Mouse (Mus musculus): ENCODE results near the gene Slc25a28.

The Slc25a28 gene

DNA sequence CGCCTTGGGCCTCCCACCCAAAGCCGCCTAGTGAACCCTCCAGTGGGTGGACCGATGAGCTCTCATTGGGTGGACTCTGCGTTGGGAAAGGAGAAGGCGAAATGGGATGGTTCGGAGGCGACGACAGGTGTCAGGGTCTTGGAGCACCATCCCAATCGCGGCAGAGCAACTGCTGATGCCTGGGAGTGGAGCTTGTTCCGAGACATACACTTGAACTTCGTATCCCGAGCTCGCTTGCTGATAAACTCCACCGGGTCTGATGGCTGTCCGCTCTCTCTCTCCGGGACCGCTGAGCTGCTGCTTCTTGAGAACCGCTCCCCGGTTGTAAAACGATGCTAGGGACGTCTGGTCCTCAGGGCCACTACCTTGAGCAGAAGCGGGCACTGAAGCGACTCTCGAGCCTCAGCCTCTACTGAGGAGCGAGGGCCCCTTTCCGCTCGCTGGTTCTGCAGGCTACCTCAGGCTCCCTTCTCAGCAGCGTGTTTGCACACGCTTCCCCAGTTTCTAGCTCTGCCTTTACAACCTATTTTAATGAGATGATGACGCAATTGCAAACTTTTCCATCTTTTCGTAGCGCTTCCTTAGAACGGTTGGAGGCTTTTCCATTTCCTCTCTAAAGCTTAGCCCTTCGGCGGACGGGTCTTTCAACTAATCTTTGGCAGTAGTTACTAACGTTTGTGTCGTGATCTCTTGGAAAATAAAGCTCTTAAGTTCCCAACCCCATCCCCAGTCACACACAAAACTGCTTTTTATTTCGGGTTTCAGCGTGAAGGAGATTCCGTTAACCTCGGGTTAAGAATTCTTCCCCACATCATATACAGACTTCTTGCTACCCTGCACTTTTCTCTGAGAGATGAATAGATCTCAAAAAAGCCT, 1.1 kb upstream of the Slc25a28 start:
- peak; percentile 77 for DNase-seq (ENCODE audit: low read depth)

- no peak for DNase-seq (ENCODE audit: low read depth)
Measured at GRCm38 (mm10) chr19:43674316-43674689, 378 bp downstream of the Slc25a28 start.

DNA sequence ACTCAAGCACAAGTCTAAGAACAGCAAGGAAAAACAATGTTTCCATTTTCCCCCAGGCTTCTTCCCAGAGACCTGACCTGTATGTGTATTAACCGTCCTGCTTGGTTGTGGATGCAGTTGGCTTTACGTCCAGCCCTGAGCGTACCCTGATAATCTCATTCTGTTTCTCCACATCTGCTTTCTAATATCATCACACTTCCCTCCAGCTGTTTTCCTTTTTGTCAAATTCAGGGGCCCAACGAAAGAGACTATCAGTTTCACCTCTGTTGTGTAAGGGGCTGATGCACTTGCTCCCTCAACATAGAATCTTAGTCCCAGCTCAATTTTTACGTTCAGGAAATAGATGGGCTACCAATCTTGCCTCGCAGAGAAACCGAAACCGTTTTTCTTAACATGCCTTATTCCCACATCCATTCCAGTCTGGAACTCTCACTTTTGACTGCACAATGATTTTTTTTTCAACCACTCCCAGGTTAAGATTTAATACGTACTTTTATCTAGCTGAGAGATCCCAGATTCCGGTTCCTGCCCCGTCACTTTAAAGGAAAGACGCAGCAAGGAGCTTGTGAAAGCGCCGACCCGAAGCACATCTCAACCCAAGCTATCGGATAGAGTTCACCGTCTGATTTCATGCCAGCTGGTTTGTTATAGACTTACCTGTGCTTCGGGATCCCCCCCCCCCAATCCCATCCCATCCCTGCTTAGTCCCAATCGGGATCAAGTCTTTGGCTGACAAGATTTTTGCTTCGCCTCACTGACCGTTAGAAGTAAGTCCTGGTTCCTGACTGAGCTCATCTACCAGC, 967 bp downstream of the Slc25a28 start:
- peak; percentile 57 for DNase-seq (ENCODE audit: low read depth)

- no peak for DNase-seq (ENCODE audit: low read depth)
Measured at GRCm38 (mm10) chr19:43671054-43671453, 3.6 kb downstream of the Slc25a28 start.

DNA sequence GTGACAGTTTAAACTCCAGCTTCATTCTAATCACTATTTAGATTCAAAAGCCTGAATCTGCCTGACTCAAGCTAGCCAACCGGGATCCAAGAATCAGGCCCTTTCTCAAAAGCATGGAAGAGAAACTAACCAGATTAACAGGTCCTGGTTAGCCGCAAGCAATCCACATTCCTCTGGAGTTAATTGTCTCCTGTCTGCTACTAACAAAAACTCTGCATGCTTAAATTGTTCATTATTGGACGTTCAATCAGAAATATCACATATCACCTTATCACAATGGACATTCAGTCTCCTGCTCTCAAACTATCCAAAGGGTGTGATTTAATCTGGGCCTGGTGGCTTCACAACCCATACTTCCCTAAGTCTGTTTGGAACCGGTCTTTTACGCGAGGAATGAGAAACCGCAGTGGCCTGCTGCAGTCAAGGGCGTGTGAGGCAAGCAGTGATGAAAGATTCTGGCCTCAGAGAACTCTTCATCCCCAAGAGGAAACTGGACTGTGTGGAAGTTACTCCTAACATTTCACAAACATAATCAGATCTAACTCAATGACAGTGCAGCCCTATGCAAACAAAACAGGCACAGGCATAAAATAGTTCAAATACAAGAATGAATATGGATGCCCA, 5.4 kb downstream of the Slc25a28 start:
- peak; percentile 42 for DNase-seq (ENCODE audit: low read depth)

DNA sequence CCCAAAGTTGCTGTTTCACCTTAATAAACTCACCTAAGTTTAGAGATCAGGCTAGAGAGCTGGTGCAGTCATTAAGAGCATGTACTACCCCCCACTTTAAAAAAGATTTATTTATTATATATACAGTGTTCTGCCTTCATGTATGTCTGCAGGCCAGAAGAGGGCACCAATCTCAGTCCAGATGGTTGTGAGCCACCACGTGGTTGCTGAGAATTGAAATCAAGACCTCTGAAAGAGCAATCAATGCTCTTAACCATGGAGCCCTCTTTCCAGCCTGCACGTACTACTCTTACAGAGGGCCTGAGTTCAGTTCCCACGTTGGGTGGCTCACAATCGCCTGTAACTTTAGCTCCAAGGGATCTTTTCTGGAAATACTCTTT, 7.3 kb downstream of the Slc25a28 start:
- DNase-seq (ENCODE audit: low read depth): peak; percentile 61

GRCm38 (mm10) chr19:43666661-43667429, 7.8 kb downstream of the Slc25a28 start:
- peak; percentile 51 for DNase-seq (ENCODE audit: low read depth)

- DNase-seq (ENCODE audit: low read depth): peak; percentile 63
Measured at GRCm38 (mm10) chr19:43665441-43666048, 9.1 kb downstream of the Slc25a28 start.

DNA sequence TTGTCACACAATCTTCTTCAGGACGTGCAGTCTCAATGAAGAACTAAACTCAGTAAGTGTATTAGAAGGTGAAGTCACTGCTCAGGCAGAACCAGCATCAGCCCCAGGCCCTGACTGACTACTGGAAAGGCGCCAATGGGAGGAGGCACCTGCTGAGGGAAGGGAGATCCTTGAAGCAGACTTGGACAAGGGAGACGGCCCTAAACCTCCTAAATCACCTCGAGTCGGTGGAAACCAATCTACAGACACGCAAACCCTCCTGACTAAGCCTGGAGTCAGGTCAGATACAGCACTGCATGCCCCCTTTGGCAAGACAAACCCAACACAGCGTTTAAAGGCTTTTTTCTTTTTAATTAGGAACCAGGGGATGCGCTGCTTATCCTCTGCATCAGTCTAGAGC, 11.2 kb downstream of the Slc25a28 start:
- DNase-seq (ENCODE audit: low read depth): no peak

DNA sequence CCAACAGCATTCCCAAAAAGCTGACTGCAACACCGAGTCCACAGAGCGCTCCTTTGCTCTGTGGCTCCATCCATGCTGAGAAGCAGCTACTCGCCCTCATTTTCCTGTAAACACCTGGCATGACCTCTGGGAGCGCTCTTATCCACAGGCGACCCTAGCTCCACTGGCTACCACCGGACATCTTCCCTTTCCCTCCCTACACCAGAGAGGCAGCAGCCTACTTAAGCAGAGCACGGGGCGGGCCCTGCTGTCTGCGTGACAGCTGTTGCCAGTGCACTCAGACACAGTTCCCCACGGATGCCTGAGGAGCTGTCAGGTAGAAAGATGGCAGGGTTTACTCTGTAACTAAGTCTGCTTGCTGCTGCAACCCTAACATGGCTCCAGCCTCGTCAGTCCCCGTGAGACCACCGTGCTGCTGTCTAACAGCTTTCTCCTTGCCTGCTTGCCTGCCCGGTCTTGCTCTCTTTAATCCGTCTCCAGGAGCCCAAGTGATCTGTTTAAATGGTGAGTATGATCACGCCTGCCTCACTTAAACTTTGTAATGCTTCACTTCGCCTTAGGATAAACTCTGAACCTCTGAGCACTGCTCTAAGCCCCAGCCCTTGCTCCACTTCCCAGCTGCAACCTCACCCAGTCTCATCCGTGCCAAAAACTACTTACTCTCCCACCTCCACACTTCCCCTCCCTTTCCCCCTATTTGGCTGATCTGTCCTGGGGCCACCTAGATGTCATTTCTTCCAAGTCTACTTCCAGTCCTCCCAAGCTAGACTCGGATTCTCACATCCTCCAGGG, 12.3 kb downstream of the Slc25a28 start:
- DNase-seq (ENCODE audit: low read depth): no peak

- DNase-seq (ENCODE audit: low read depth): no peak
Measured at GRCm38 (mm10) chr19:43660774-43661173, 13.9 kb downstream of the Slc25a28 start.

GRCm38 (mm10) chr19:43659632-43660031, 15.0 kb downstream of the Slc25a28 start:
- peak; percentile 14 for DNase-seq (ENCODE audit: low read depth)

DNA sequence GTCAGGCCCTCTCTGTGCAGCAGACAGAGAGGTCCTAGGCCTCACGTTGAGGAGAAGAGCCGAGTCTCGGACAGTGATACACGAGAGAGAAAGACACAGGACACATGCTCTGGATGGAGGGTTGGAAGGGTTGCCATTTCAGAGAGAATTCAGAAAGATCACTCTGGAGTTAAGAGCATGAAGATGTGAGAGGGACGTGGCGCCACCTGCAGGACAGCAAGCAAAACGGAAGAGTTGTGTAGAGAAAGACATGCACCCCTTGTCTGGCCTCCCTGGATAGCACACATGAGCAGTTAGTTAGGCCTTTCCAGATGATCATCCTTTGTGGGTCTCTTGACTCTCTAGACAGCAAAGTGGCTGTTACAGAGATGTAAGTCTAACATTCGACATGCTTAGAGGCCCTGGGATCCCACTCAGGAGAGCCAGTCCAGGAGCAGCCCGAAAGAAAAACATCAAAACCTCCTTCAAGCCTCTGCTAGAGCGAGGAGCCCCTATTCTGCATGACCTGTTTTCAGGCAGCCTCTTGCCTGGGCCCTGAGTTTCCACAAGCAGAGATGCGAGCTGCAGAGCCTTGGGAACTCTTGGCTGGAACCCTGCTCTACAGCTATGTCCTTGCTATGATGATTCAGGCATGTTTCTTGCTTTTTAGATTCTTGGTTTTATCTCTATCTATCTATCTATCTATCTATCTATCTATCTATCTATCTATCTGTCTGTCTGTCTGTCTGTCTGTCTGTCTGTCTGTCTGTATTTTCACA, 18.8 kb downstream of the Slc25a28 start:
- DNase-seq (ENCODE audit: low read depth): peak; percentile 85

DNA sequence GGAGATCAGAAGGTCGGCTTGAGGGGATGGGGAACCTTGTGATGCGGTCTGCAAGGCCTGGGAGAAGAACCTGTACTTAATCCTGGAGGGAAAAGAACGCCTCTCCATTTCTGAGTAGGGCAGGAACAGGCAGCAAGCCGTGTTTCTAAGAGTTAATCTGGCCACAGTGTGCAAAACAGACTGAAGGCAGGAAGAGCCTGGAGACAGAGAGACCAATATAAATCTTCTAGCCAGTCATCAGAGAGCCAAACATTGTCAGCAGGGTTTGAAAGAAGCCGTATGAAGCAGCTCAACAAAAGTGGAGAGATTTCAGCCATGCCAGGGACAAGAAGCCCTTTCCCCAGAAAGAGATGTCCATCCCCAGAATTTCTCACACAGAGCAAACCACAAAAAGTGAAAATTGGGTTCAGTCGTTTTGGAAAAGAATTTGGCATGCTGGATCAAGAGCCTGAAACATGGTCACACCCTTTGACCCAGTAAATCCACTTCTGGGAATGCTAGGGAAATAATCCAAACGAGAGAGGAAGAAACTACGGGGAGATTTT, 23.4 kb downstream of the Slc25a28 start:
- DNase-seq (ENCODE audit: low read depth): no peak

DNA sequence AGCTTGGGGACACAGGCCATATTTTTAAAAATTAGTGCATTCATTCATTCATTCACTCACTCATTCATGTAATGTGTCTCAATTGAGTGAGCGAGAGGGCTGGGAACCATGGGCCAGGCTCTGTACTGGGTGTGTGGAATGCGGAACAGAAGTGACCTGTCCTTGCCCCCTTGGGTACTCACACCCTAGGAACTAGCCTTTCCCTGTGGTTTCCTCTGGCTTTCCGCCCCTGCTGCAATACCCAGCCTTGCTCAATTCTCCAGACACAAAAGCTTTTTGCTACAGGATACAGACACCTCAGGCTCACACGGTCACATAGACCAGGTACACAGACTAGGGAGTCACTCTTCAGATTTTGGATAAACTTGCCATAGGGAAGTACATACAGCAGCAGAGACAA, 26.3 kb downstream of the Slc25a28 start:
- peak; percentile 85 for DNase-seq (ENCODE audit: low read depth)

DNA sequence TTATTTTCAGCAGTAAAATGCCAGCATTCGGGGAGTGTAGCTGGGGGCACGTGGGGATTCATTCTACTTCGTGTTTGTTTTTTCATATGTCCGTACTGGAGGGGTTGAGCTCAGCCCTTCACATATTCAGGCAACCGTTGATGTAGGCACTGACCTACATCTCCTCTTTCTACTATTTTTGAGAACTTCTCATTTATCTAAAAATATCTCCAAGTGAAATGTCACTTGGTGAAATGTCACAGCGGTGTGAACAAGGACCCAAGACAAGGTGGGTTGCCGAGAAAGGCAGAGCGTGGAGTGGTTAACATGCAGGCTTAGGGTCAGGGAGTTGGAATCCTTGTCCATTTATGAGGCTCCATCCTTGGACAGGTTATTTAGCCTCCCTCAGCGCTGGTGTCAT, 27.4 kb downstream of the Slc25a28 start:
- no peak for DNase-seq (ENCODE audit: low read depth)

DNA sequence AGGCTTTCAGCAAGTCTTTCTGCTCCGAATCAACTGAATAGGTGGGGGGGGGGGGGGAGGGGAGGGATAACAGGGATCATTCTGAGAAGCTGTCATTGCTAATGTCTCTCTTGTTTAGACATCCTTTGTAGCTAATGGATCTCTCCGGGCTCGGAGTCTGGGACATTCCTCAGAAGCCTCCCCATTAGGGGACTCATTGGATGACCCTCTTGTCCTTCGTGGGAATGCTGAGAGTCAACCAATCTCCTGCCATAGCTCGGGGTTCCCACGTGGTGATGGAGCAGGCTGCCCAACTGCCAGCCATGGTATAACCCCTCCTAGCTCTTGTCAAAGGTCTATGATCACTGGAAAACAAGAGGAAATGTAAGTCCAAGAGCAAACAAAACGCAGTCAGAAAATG, 27.8 kb downstream of the Slc25a28 start:
- DNase-seq (ENCODE audit: low read depth): no peak

DNA sequence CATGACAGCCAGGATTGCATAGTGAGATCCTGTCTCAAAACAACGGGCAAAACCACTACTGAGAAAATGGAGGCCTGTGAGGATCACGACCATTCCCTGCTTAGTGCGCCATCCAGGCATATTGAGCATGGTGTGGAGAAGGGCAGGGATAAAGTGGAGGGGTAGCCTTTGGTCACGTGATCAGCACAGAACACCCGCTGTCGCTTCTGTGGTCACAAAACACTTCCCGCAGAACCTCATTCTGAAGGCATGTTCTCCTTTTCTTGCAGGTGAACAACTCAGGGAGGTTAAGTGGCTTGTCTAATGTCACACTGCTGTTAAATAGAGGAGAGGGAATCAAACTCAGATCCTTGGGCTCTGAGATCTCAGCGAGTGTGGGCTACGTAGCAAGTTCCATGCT, 29.2 kb downstream of the Slc25a28 start:
- DNase-seq (ENCODE audit: low read depth): no peak

DNA sequence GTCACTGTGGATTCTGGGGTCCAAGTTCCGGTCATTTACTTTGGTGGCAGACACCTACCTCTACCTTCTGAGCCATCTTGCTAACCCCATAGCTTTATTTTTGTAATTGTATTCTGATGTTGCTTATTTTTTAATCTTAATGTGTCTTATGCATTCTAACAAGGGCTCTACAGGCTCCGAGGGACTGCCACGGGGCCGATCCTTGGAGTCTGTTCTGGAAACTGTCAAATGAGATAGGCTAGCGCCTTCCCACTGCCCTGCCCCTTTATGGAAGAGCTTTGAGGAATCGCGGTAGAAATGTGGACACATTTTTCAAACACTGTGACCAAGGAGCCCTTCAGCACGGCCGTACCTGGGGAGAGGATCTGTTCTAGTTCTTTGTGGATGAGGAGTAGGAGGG, 31.8 kb downstream of the Slc25a28 start:
- DNase-seq (ENCODE audit: low read depth): no peak

- DNase-seq (ENCODE audit: low read depth): no peak
Measured at GRCm38 (mm10) chr19:43641833-43642232, 32.8 kb downstream of the Slc25a28 start.
